Mouse (Mus musculus) G1E (cell line): ENCODE results near the gene Nt5c3b.

Experiments
- CTCF ChIP-seq: IDR thresholded peaks from 2 replicates; pipeline ENCODE4 v1.5.1; 2012; ENCODE audit warnings: low read depth, low read length, inconsistent platforms, mixed read lengths
- GATA1 ChIP-seq: IDR thresholded peaks from 2 replicates; pipeline ENCODE4 v1.6.1; 2012; ENCODE audit warnings: borderline replicate concordance, low read length, inconsistent platforms, mixed read lengths
- POLR2AphosphoS5 ChIP-seq: IDR thresholded peaks from 2 replicates; pipeline ENCODE4 v1.6.1; 2012; ENCODE audit warnings: low read depth, low read length, inconsistent platforms; ENCODE audit not compliant: insufficient replicate concordance
- TAL1 ChIP-seq: conservative IDR thresholded peaks from 2 replicates; pipeline ENCODE4 v1.6.1; 2012; ENCODE audit warnings: low read depth, low read length, inconsistent platforms, mixed read lengths

GRCm38 (mm10) chr11:100406995-100407705 lies 34.5 kb downstream of the Nt5c3b start:
- TF ChIP-seq CTCF, result no peak
- TF ChIP-seq GATA1, result no peak
- TF ChIP-seq POLR2AphosphoS5, result no peak
- no peak for TF ChIP-seq TAL1
